Mouse (Mus musculus): ENCODE data around the gene Raver2. TPM values are rescaled to one million over a fixed set of nuclear protein-coding genes. Genes with fewer than 3 reads are reported as not detected.
A peak's percentile ranks its signal among the peaks of the same experiment; 100 is the strongest.

The Raver2 gene
- polyA plus RNA-seq (2012; rRNA removed): 0.31 and 0.37 TPM in 2 replicates
- 0.25 and 0.48 TPM in 2 replicates for polyA plus RNA-seq (2014; fragmentation: Nextera tagmentation; extraction: Ambion mirVana)

- no peaks in the 10 kb centered on the region for H3K4me1 ChIP-seq (replicated peaks; ENCODE audit: control insufficient read depth in 2 of 2, insufficient read depth in 2 of 2, low read length in 1 of 2)
- WGBS (ENCODE audit: insufficient replicate concordance): 2% methylated on average over 50 of the region's 54 CpGs
- no peak within 1 kb of the TSS; the same call in 1 of the 2 replicates for H3K9ac ChIP-seq (replicated peaks)
- peak within 1 kb of the TSS; percentile 44 to 60 for H3K4me3 ChIP-seq (ENCODE audit: insufficient read depth in 1 of 2, low read depth in 2 of 2, low read length in 2 of 2)
- DNase-seq (ENCODE audit: low read depth in 3 of 3, low spot score in 3 of 3) (no peak), ATAC-seq (ENCODE audit: insufficient read depth) (no peak)
- TF ChIP-seq EP300 (IDR thresholded peaks at IDR 0.05; ENCODE audit: low read depth): no peak
- TF ChIP-seq CTCF (IDR thresholded peaks at IDR 0.05; ENCODE audit: low read depth): no peak
- no peaks in the 10 kb centered on the region for H3K36me3 ChIP-seq (replicated peaks; ENCODE audit: control insufficient read depth, insufficient read depth, low read depth)
- no peaks in the 10 kb centered on the region for H3K9me3 ChIP-seq (ENCODE audit: control insufficient read depth, low read length)
- peaks cover 29% of the 10 kb centered on the region for H3K27me3 ChIP-seq (ENCODE audit: control insufficient read depth, insufficient read depth, low read length)
- H3K27ac ChIP-seq: no peak within 1 kb of the TSS
- peak within 1 kb of the TSS; percentile 70 for H3K4me2 ChIP-seq (ENCODE audit: low read depth)
These were observed at the start of gene Raver2 for GRCm38 (mm10) chr4:101068786-101069153. Gene Raver2, plus strand, starts transcription at chr4:101068983.

- ATAC-seq (ENCODE audit: insufficient read depth): no peak
- Histone ChIP-seq H3K27me3 (ENCODE audit: control insufficient read depth, insufficient read depth, low read length) (no peaks in the 10 kb centered on the region), H3K4me2 (ENCODE audit: low read depth) (no peak within 1 kb of the TSS), H3K4me1 (replicated peaks; ENCODE audit: control insufficient read depth in 2 of 2, insufficient read depth in 2 of 2, low read length in 1 of 2) (no peaks in the 10 kb centered on the region), H3K27ac (no peak within 1 kb of the TSS), H3K36me3 (replicated peaks; ENCODE audit: control insufficient read depth, insufficient read depth, low read depth) (no peaks in the 10 kb centered on the region), H3K9me3 (ENCODE audit: control insufficient read depth, low read length) (no peaks in the 10 kb centered on the region; the same call in 1 of the 2 replicates), H3K4me3 (ENCODE audit: insufficient read depth in 1 of 2, low read depth in 2 of 2, low read length in 2 of 2) (no peak within 1 kb of the TSS), H3K9ac (replicated peaks) (no peak within 1 kb of the TSS)
- TF ChIP-seq CTCF (IDR thresholded peaks at IDR 0.05; ENCODE audit: low read depth) (no peak), EP300 (IDR thresholded peaks at IDR 0.05; ENCODE audit: low read depth) (no peak)
- WGBS (ENCODE audit: insufficient replicate concordance): 59% methylated on average over 4 of the region's 4 CpGs
- DNase-seq (ENCODE audit: low read depth in 3 of 3, low spot score in 3 of 3): no peak
These were observed 48.2 kb upstream of the Raver2 start, which contains the start of gene Gm10577 for GRCm38 (mm10) chr4:101020596-101020995. Gene Gm10577, minus strand, starts transcription at chr4:101020696.

GRCm38 (mm10) chr4:101026566-101026965 lies 42.2 kb upstream of the Raver2 start:
- Histone ChIP-seq H3K4me3 (ENCODE audit: insufficient read depth in 1 of 2, low read depth in 2 of 2, low read length in 2 of 2) (no peak overlapping the region), H3K36me3 (replicated peaks; ENCODE audit: control insufficient read depth, insufficient read depth, low read depth) (no peaks in the 10 kb centered on the region), H3K9me3 (ENCODE audit: control insufficient read depth, low read length) (no peaks in the 10 kb centered on the region; the same call in 1 of the 2 replicates), H3K27ac (no peak overlapping the region), H3K4me1 (replicated peaks; ENCODE audit: control insufficient read depth in 2 of 2, insufficient read depth in 2 of 2, low read length in 1 of 2) (no peaks in the 10 kb centered on the region), H3K4me2 (ENCODE audit: low read depth) (no peak overlapping the region), H3K27me3 (ENCODE audit: control insufficient read depth, insufficient read depth, low read length) (no peaks in the 10 kb centered on the region), H3K9ac (replicated peaks) (no peak overlapping the region)
- 60% methylated on average over 5 of the region's 5 CpGs for WGBS (ENCODE audit: insufficient replicate concordance)
- ATAC-seq (ENCODE audit: insufficient read depth) (no peak), DNase-seq (ENCODE audit: low read depth in 3 of 3, low spot score in 3 of 3) (no peak)
- TF ChIP-seq CTCF (IDR thresholded peaks at IDR 0.05; ENCODE audit: low read depth) (no peak), EP300 (IDR thresholded peaks at IDR 0.05; ENCODE audit: low read depth) (no peak)

- DNase-seq (ENCODE audit: low read depth in 3 of 3, low spot score in 3 of 3) (no peak), ATAC-seq (ENCODE audit: insufficient read depth) (no peak)
- no peak overlapping the region for H3K4me2 ChIP-seq (ENCODE audit: low read depth)
- no peaks in the 10 kb centered on the region for H3K27me3 ChIP-seq (ENCODE audit: control insufficient read depth, insufficient read depth, low read length)
- no peaks in the 10 kb centered on the region; the same call in 1 of the 2 replicates for H3K9me3 ChIP-seq (ENCODE audit: control insufficient read depth, low read length)
- no peak overlapping the region for H3K27ac ChIP-seq
- no peak overlapping the region for H3K9ac ChIP-seq (replicated peaks)
- TF ChIP-seq CTCF (IDR thresholded peaks at IDR 0.05; ENCODE audit: low read depth): no peak
- no peak for TF ChIP-seq EP300 (IDR thresholded peaks at IDR 0.05; ENCODE audit: low read depth)
- no peaks in the 10 kb centered on the region for H3K36me3 ChIP-seq (replicated peaks; ENCODE audit: control insufficient read depth, insufficient read depth, low read depth)
- H3K4me3 ChIP-seq (ENCODE audit: insufficient read depth in 1 of 2, low read depth in 2 of 2, low read length in 2 of 2): no peak overlapping the region
- H3K4me1 ChIP-seq (replicated peaks; ENCODE audit: control insufficient read depth in 2 of 2, insufficient read depth in 2 of 2, low read length in 1 of 2): no peaks in the 10 kb centered on the region
- 44% methylated on average over 2 of the region's 2 CpGs for WGBS (ENCODE audit: insufficient replicate concordance)
These were observed 41.8 kb upstream of the Raver2 start for GRCm38 (mm10) chr4:101026995-101027394.

- Histone ChIP-seq H3K9ac (replicated peaks) (no peak overlapping the region), H3K9me3 (ENCODE audit: control insufficient read depth, low read length) (no peaks in the 10 kb centered on the region; the same call in 1 of the 2 replicates), H3K36me3 (replicated peaks; ENCODE audit: control insufficient read depth, insufficient read depth, low read depth) (no peaks in the 10 kb centered on the region), H3K4me2 (ENCODE audit: low read depth) (no peak overlapping the region), H3K27me3 (ENCODE audit: control insufficient read depth, insufficient read depth, low read length) (no peaks in the 10 kb centered on the region), H3K27ac (no peak overlapping the region), H3K4me3 (ENCODE audit: insufficient read depth in 1 of 2, low read depth in 2 of 2, low read length in 2 of 2) (no peak overlapping the region), H3K4me1 (replicated peaks; ENCODE audit: control insufficient read depth in 2 of 2, insufficient read depth in 2 of 2, low read length in 1 of 2) (no peaks in the 10 kb centered on the region)
- DNase-seq (ENCODE audit: low read depth in 3 of 3, low spot score in 3 of 3): no peak
- TF ChIP-seq CTCF (IDR thresholded peaks at IDR 0.05; ENCODE audit: low read depth): no peak
- TF ChIP-seq EP300 (IDR thresholded peaks at IDR 0.05; ENCODE audit: low read depth): no peak
- WGBS (ENCODE audit: insufficient replicate concordance): 69% methylated on average over 9 of the region's 9 CpGs
- ATAC-seq (ENCODE audit: insufficient read depth): no peak
These were observed 40.9 kb upstream of the Raver2 start for GRCm38 (mm10) chr4:101027852-101028411.

Measured in liver, embryonic 14.5 days (tissue).